Mouse (Mus musculus): Measurements from ENCODE around the gene Gm20388. TPM values are rescaled to one million over a fixed set of nuclear protein-coding genes. Genes with fewer than 3 reads are reported as not detected.

The Gm20388 gene
- total and polyA plus RNA-seq, 2 experiments from 2014 or later = 17.3 TPM; not detected in 1

DNA sequence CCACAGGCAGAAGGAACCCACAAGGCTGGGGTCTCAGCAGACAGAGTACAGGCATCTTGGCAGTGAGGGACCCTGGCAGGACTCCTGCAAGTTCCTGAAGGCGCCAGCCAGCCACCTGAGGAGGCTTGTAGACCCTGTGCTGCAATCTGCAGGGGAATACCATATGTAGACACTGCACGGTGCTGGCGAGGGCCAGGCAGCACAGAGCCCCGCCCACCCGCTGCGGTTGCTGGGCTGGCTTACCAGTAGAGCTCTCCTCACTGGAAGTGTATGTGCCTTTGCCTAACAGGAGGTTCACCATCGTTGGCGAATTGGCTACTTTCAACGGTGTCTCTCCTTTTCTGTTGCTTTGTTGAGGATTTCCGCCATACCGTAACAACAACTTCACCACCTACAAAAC, 2985.7 kb downstream of the Gm20388 start:
- Histone ChIP-seq H3K4me2 (ENCODE audit: low read depth, low read length) (no peak overlapping the region), H3K36me3 (replicated peaks; ENCODE audit: control insufficient read depth, insufficient read depth, low read length) (peaks cover 88% of the 10 kb centered on the region)
- no peak for TF ChIP-seq EP300 (IDR thresholded peaks at IDR 0.05; ENCODE audit: low read depth)
- no peak for TF ChIP-seq CTCF (IDR thresholded peaks at IDR 0.05; ENCODE audit: low read depth)

DNA sequence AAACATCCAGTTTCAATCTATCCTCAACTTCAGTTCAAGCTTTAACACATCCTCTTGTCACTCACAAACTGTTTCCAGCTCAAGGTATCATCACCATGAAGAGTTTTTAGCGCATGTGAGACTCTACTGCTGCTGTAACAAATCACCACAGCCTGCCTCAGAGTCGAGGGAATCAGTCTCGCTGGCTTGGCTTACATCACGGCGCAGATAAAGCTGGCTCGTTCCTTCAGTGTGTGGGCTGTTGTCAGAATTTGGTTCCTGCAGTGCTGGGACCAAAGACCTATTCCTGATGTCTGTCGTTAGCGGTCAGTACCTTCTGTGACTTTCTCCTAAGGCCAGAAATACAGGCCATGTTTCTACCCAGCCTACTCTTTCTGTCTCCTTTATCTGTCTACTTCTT, 2986.6 kb downstream of the Gm20388 start:
- no peak overlapping the region for H3K4me2 ChIP-seq (ENCODE audit: low read depth, low read length)
- no peak for ATAC-seq (ENCODE audit: insufficient read depth, low read depth)
- 74% methylated on average over 8 of the region's 8 CpGs for WGBS
- H3K27ac ChIP-seq (ENCODE audit: low read depth) = no peak overlapping the region
- H3K27me3 ChIP-seq (ENCODE audit: control insufficient read depth, insufficient read depth, low read length) = no peaks in the 10 kb centered on the region
- no peak overlapping the region for H3K4me3 ChIP-seq (ENCODE audit: low read depth, low read length)
- no peak for DNase-seq (ENCODE audit: low spot score)
- peaks cover 79% of the 10 kb centered on the region for H3K36me3 ChIP-seq (replicated peaks; ENCODE audit: control insufficient read depth, insufficient read depth, low read length)
- H3K9me3 ChIP-seq (replicated peaks; ENCODE audit: control insufficient read depth, low read length) = no peaks in the 10 kb centered on the region
- TF ChIP-seq CTCF (IDR thresholded peaks at IDR 0.05; ENCODE audit: low read depth) (no peak), EP300 (IDR thresholded peaks at IDR 0.05; ENCODE audit: low read depth) (no peak)
- H3K4me1 ChIP-seq (ENCODE audit: control insufficient read depth, insufficient read depth) = no peaks in the 10 kb centered on the region
- H3K9ac ChIP-seq (replicated peaks; ENCODE audit: low read depth, low read length) = no peak overlapping the region

More for the DNA sequence above, 2985.7 kb downstream of the Gm20388 start:
- Histone ChIP-seq H3K27me3 (ENCODE audit: control insufficient read depth, insufficient read depth, low read length) (no peaks in the 10 kb centered on the region), H3K4me3 (ENCODE audit: low read depth, low read length) (no peak overlapping the region), H3K9ac (replicated peaks; ENCODE audit: low read depth, low read length) (no peak overlapping the region), H3K27ac (ENCODE audit: low read depth) (no peak overlapping the region), H3K4me1 (ENCODE audit: control insufficient read depth, insufficient read depth) (no peaks in the 10 kb centered on the region), H3K9me3 (replicated peaks; ENCODE audit: control insufficient read depth, low read length) (no peaks in the 10 kb centered on the region)
- WGBS = 91% methylated on average over 11 of the region's 11 CpGs
- no peak for DNase-seq (ENCODE audit: low spot score)
- no peak for ATAC-seq (ENCODE audit: insufficient read depth, low read depth)

GRCm38 (mm10) chr8:122898018-122898417, 2987.4 kb downstream of the Gm20388 start:
- peaks cover 71% of the 10 kb centered on the region for H3K36me3 ChIP-seq (replicated peaks; ENCODE audit: control insufficient read depth, insufficient read depth, low read length)

DNA sequence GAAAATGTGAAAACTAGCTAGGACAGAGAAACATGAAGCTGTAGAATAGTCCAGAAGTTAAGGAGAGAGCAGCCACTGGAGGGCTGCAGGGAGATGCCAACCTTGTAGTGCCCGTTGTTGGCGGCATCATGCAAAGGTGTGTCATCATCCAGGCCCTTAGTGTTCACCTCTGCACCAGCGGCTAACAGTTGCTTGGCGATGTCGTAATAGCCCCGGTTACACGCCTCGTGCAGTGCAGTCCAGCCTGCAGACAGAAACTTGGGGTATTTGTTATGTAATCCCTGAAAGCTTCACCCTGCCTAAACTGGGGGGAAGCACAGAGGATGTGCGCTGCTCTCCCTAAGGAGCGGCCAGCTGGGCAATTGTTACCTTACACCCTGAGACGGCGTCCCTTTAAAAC, 2987.8 kb downstream of the Gm20388 start:
- H3K36me3 ChIP-seq (replicated peaks; ENCODE audit: control insufficient read depth, insufficient read depth, low read length) = peaks cover 66% of the 10 kb centered on the region
- DNase-seq (ENCODE audit: low spot score) (no peak), ATAC-seq (ENCODE audit: insufficient read depth, low read depth) (no peak)
- H3K9me3 ChIP-seq (replicated peaks; ENCODE audit: control insufficient read depth, low read length) = no peaks in the 10 kb centered on the region
- no peak overlapping the region for H3K4me3 ChIP-seq (ENCODE audit: low read depth, low read length)
- H3K4me1 ChIP-seq (ENCODE audit: control insufficient read depth, insufficient read depth) = no peaks in the 10 kb centered on the region
- H3K27me3 ChIP-seq (ENCODE audit: control insufficient read depth, insufficient read depth, low read length) = no peaks in the 10 kb centered on the region
- 90% methylated on average over 12 of the region's 12 CpGs for WGBS
- TF ChIP-seq EP300 (IDR thresholded peaks at IDR 0.05; ENCODE audit: low read depth) = no peak
- TF ChIP-seq CTCF (IDR thresholded peaks at IDR 0.05; ENCODE audit: low read depth) = no peak
- H3K9ac ChIP-seq (replicated peaks; ENCODE audit: low read depth, low read length) = no peak overlapping the region
- H3K27ac ChIP-seq (ENCODE audit: low read depth) = no peak overlapping the region
- no peak overlapping the region for H3K4me2 ChIP-seq (ENCODE audit: low read depth, low read length)

More at GRCm38 (mm10) chr8:122898018-122898417, 2987.4 kb downstream of the Gm20388 start:
- DNase-seq (ENCODE audit: low spot score) (no peak), ATAC-seq (ENCODE audit: insufficient read depth, low read depth) (no peak)
- Histone ChIP-seq H3K27ac (ENCODE audit: low read depth) (no peak overlapping the region), H3K9me3 (replicated peaks; ENCODE audit: control insufficient read depth, low read length) (no peaks in the 10 kb centered on the region), H3K4me2 (ENCODE audit: low read depth, low read length) (no peak overlapping the region), H3K4me3 (ENCODE audit: low read depth, low read length) (no peak overlapping the region), H3K27me3 (ENCODE audit: control insufficient read depth, insufficient read depth, low read length) (no peaks in the 10 kb centered on the region), H3K9ac (replicated peaks; ENCODE audit: low read depth, low read length) (no peak overlapping the region), H3K4me1 (ENCODE audit: control insufficient read depth, insufficient read depth) (no peaks in the 10 kb centered on the region)
- 47% methylated on average over 4 of the region's 4 CpGs for WGBS
- TF ChIP-seq EP300 (IDR thresholded peaks at IDR 0.05; ENCODE audit: low read depth) (no peak), CTCF (IDR thresholded peaks at IDR 0.05; ENCODE audit: low read depth) (no peak)

GRCm38 (mm10) chr8:122899085-122899484, 2988.4 kb downstream of the Gm20388 start:
- no peak overlapping the region for H3K4me3 ChIP-seq (ENCODE audit: low read depth, low read length)
- H3K4me1 ChIP-seq (ENCODE audit: control insufficient read depth, insufficient read depth) = no peaks in the 10 kb centered on the region
- DNase-seq (ENCODE audit: low spot score) (peak; percentile 16), ATAC-seq (ENCODE audit: insufficient read depth, low read depth) (peak; percentile 64)
- peaks cover 60% of the 10 kb centered on the region for H3K36me3 ChIP-seq (replicated peaks; ENCODE audit: control insufficient read depth, insufficient read depth, low read length)
- H3K4me2 ChIP-seq (ENCODE audit: low read depth, low read length) = no peak overlapping the region
- TF ChIP-seq EP300 (IDR thresholded peaks at IDR 0.05; ENCODE audit: low read depth) (no peak), CTCF (IDR thresholded peaks at IDR 0.05; ENCODE audit: low read depth) (peak; percentile 40; the same call in 1 of the 2 replicates)
- no peaks in the 10 kb centered on the region for H3K27me3 ChIP-seq (ENCODE audit: control insufficient read depth, insufficient read depth, low read length)
- H3K9ac ChIP-seq (replicated peaks; ENCODE audit: low read depth, low read length) = no peak overlapping the region
- 40% methylated on average over 5 of the region's 5 CpGs for WGBS
- no peaks in the 10 kb centered on the region for H3K9me3 ChIP-seq (replicated peaks; ENCODE audit: control insufficient read depth, low read length)
- no peak overlapping the region for H3K27ac ChIP-seq (ENCODE audit: low read depth)

DNA sequence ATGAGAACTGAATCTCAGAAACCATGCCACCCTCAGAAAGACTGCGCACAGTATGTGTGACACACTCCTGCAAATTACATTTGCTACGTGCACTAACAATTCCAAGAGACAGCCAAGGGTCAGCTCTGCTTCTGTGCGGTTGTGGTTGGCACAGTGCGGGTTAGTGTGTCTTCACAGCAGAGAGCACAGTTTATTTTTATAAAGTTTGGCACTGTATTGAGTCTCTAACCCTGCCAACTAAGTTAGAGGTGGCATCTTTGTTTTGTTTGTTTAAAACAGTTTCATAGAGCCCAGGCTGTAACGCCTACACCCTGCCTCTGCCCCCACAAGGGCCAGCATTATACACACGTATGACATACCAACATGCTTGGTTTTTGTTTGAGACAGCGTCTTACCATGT, 2990.8 kb downstream of the Gm20388 start:
- Histone ChIP-seq H3K9me3 (replicated peaks; ENCODE audit: control insufficient read depth, low read length) (no peaks in the 10 kb centered on the region), H3K4me1 (ENCODE audit: control insufficient read depth, insufficient read depth) (no peaks in the 10 kb centered on the region), H3K4me3 (ENCODE audit: low read depth, low read length) (no peak overlapping the region), H3K27ac (ENCODE audit: low read depth) (no peak overlapping the region), H3K9ac (replicated peaks; ENCODE audit: low read depth, low read length) (no peak overlapping the region), H3K27me3 (ENCODE audit: control insufficient read depth, insufficient read depth, low read length) (no peaks in the 10 kb centered on the region), H3K4me2 (ENCODE audit: low read depth, low read length) (no peak overlapping the region), H3K36me3 (replicated peaks; ENCODE audit: control insufficient read depth, insufficient read depth, low read length) (peaks cover 36% of the 10 kb centered on the region)
- WGBS = 84% methylated on average over 7 of the region's 7 CpGs
- TF ChIP-seq CTCF (IDR thresholded peaks at IDR 0.05; ENCODE audit: low read depth) (no peak), EP300 (IDR thresholded peaks at IDR 0.05; ENCODE audit: low read depth) (no peak)
- DNase-seq (ENCODE audit: low spot score) (no peak), ATAC-seq (ENCODE audit: insufficient read depth, low read depth) (no peak)
